Comparison of ENCODE assay signal across 15 mouse cellular contexts in the genomic region with DNA sequence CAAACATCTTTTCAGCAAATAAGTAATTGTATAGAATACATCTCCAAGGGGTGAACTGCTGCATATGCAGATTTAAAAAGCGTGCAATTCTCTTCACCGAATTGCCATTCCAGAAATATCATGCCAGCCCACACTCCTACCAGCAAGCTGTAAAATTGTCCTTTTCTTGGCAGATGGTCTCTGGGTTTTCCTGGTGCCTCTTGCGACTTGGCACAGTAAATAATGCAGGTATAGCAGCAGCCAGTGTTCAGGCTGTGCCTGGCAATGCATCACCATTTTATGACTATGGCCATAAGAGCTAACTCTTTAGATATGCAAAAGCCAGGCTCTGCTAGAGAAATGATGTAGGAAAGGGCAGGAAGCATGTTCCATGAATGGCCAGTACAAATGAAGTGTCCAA.
DNase-seq lines count a peak whose midpoint lies in the region; ATAC-seq lines count a peak whose summit lies in the region.
"Had no signal": no experiment of that assay in that cellular context is flagged by ENCODE, and none has a peak within 500 bp of the region (broad histone marks: within the 10 kb centered on the region; RNA-seq: fewer than 3 reads in every experiment).

No protein-coding gene starts in this region.

- no peaks in the 10 kb centered on the region for H3K9me3 ChIP-seq in neural tube, embryonic 15.5 days (replicated peaks)
- no peaks in the 10 kb centered on the region for H3K9me3 ChIP-seq in midbrain, embryonic 11.5 days (ENCODE audit: control insufficient read depth, low read length)
- H3K9me3 ChIP-seq: liver, embryonic 13.5 days had no signal

- WGBS in neural tube, embryonic 15.5 days = 70% methylated on average over 3 of the region's 3 CpGs
- 88% methylated on average over 3 of the region's 3 CpGs for WGBS in midbrain, embryonic 11.5 days

- no peaks in the 10 kb centered on the region for H3K36me3 ChIP-seq in neural tube, embryonic 15.5 days
- H3K36me3 ChIP-seq in midbrain, embryonic 11.5 days (ENCODE audit: control insufficient read depth, insufficient read depth, low read length) = no peaks in the 10 kb centered on the region
- H3K36me3 ChIP-seq: liver, embryonic 13.5 days had no signal

- peak; percentile 3 for DNase-seq in cerebellum, adult 9-10 months
- DNase-seq in cerebellum, postnatal 4 days (ENCODE audit: low spot score in 2 of 2) = no peak
- no peak for DNase-seq in neural tube, embryonic 10.5 days (ENCODE audit: extremely low spot score, low spot score)
- peak; percentile 80 for DNase-seq in layer of hippocampus, adult 9-11 months
- peak; percentile 59 to 81 for DNase-seq in right cerebral cortex, postnatal 36 days (ENCODE audit: low spot score in 2 of 2)
- no peak for DNase-seq in midbrain, embryonic 11.5 days (ENCODE audit: low spot score, missing footprints)
- DNase-seq: heart, adult 18-20 months; heart, postnatal 10 days; kidney, adult 9 months; liver, embryonic 13.5 days; lung, postnatal 10 days had no signal

- H3K27me3 ChIP-seq in neural tube, embryonic 15.5 days (replicated peaks) = no peaks in the 10 kb centered on the region
- H3K27me3 ChIP-seq in midbrain, embryonic 11.5 days (ENCODE audit: control insufficient read depth, insufficient read depth, low read length) = no peaks in the 10 kb centered on the region
- H3K27me3 ChIP-seq: liver, embryonic 13.5 days had no signal

- ATAC-seq in neural tube, embryonic 15.5 days (ENCODE audit: low FRiP score) = peak; percentile 55; the same call in 1 of the 2 replicates
- ATAC-seq in granulocyte monocyte progenitor cell, adult 5-6 weeks (replicated peaks; ENCODE audit: poor library complexity, severe bottlenecking) = no peak
- no peak for ATAC-seq in midbrain, embryonic 11.5 days (ENCODE audit: low FRiP score)

- no peak overlapping the region for H3K9ac ChIP-seq in neural tube, embryonic 15.5 days (replicated peaks)
- no peak overlapping the region for H3K9ac ChIP-seq in midbrain, embryonic 11.5 days (ENCODE audit: low read length)
- H3K9ac ChIP-seq: liver, embryonic 13.5 days had no signal

- H3K4me3 ChIP-seq in neural tube, embryonic 15.5 days (replicated peaks) = no peak overlapping the region
- H3K4me3 ChIP-seq in midbrain, embryonic 11.5 days (ENCODE audit: low read depth, low read length) = no peak overlapping the region
- H3K4me3 ChIP-seq: erythroblast, embryonic 14.5 days; liver, embryonic 13.5 days; myocyte had no signal

- no peak overlapping the region for H3K27ac ChIP-seq in neural tube, embryonic 15.5 days (replicated peaks)
- no peak overlapping the region for H3K27ac ChIP-seq in midbrain, embryonic 11.5 days (ENCODE audit: low read depth, low read length)
- H3K27ac ChIP-seq: liver, embryonic 13.5 days had no signal

- H3K4me1 ChIP-seq in neural tube, embryonic 15.5 days = no peaks in the 10 kb centered on the region
- no peaks in the 10 kb centered on the region for H3K4me1 ChIP-seq in midbrain, embryonic 11.5 days (ENCODE audit: control insufficient read depth, insufficient read depth, low read length)
- H3K4me1 ChIP-seq: liver, embryonic 13.5 days had no signal

- H3K4me2 ChIP-seq in neural tube, embryonic 15.5 days = no peak overlapping the region
- no peak overlapping the region for H3K4me2 ChIP-seq in midbrain, embryonic 11.5 days
- H3K4me2 ChIP-seq: liver, embryonic 13.5 days had no signal

Comparison
In these comparisons a context has a peak if more than half of its experiments do, and no peak if none do; other contexts are left out.
1. DNase-seq: peak in cerebellum, adult 9-10 months (single experiment), layer of hippocampus, adult 9-11 months (single experiment) and right cerebral cortex, postnatal 36 days (2 of 2); none in cerebellum, postnatal 4 days (0 of 2), neural tube, embryonic 10.5 days (single experiment) and midbrain, embryonic 11.5 days (single experiment).